Comparison of ENCODE assay signal across 8 mouse cellular contexts in genomic region chr12:116581864-116582263, GRCm38 (mm10).
DNase-seq lines count a peak whose midpoint lies in the region; ATAC-seq lines count a peak whose summit lies in the region.
"Had no signal": no experiment of that assay in that cellular context is flagged by ENCODE, and none has a peak within 500 bp of the region (broad histone marks: within the 10 kb centered on the region; RNA-seq: fewer than 3 reads in every experiment).

No protein-coding gene starts in this region.

- no peaks in the 10 kb centered on the region for H3K9me3 ChIP-seq in forebrain, embryonic 15.5 days
- H3K9me3 ChIP-seq: heart, embryonic 15.5 days had no signal

- no peak overlapping the region for H3K4me3 ChIP-seq in forebrain, embryonic 15.5 days
- H3K4me3 ChIP-seq: heart, embryonic 15.5 days had no signal

- H3K27ac ChIP-seq in forebrain, embryonic 15.5 days (replicated peaks): peak overlapping the region; percentile 41
- H3K27ac ChIP-seq: heart, embryonic 15.5 days had no signal

- no peaks in the 10 kb centered on the region for H3K27me3 ChIP-seq in forebrain, embryonic 15.5 days
- H3K27me3 ChIP-seq: heart, embryonic 15.5 days had no signal

- no peak overlapping the region for H3K9ac ChIP-seq in forebrain, embryonic 15.5 days (replicated peaks)
- H3K9ac ChIP-seq: heart, embryonic 15.5 days had no signal

- ATAC-seq in forebrain, embryonic 15.5 days (replicated peaks): peak; percentile 86

- no peak overlapping the region for H3K4me2 ChIP-seq in forebrain, embryonic 15.5 days (replicated peaks)
- H3K4me2 ChIP-seq: heart, embryonic 15.5 days had no signal

- H3K4me1 ChIP-seq in forebrain, embryonic 15.5 days: peaks cover 18% of the 10 kb centered on the region
- H3K4me1 ChIP-seq: heart, embryonic 15.5 days had no signal

- no peaks in the 10 kb centered on the region for H3K36me3 ChIP-seq in forebrain, embryonic 15.5 days
- H3K36me3 ChIP-seq: heart, embryonic 15.5 days had no signal

- DNase-seq in 3T3-L1 (ENCODE audit: low read depth, low spot score): peak; percentile 43
- peak; percentile 69 for DNase-seq in MN1 (ENCODE audit: low spot score)
- DNase-seq in kidney, postnatal 25 days: peak; percentile 65 to 80
- no peak for DNase-seq in layer of hippocampus, adult 18-20 months (ENCODE audit: low spot score in 2 of 2)
- no peak for DNase-seq in testis, postnatal 14 days (ENCODE audit: low spot score)
- no peak for DNase-seq in urinary bladder, adult 2 months (ENCODE audit: low spot score)

Comparison
In these comparisons a context has a peak if more than half of its experiments do, and no peak if none do; other contexts are left out.
1. DNase-seq: peak in 3T3-L1 (single experiment), MN1 (single experiment) and kidney, postnatal 25 days (2 of 2); none in layer of hippocampus, adult 18-20 months (0 of 2), testis, postnatal 14 days (single experiment) and urinary bladder, adult 2 months (single experiment).